Mouse (Mus musculus) heart, postnatal 0 days (tissue): ENCODE results near the gene Fcf1.

Experiments used
- CTCF ChIP-seq: IDR thresholded peaks from 2 replicates; pipeline ENCODE4 v1.5.1; 2016; ENCODE audit warnings: antibody characterized with exemption, control low read depth, low read depth
- EP300 ChIP-seq: IDR thresholded peaks from 2 replicates; pipeline ENCODE4 v1.6.1; 2016; ENCODE audit warnings: antibody characterized with exemption, low read depth

- TF ChIP-seq CTCF (no peak), EP300 (no peak)
Measured at GRCm38 (mm10) chr12:85006206-85006605, 35.5 kb downstream of the Fcf1 start.
